Mouse (Mus musculus): ENCODE measurements around the gene Usp50. TPM values are rescaled to one million over a fixed set of nuclear protein-coding genes. Genes with fewer than 3 reads are reported as not detected.

The Usp50 gene
- polyA plus RNA-seq, 1 experiment from 2014 or later = 2.4 TPM

- no peaks in the 10 kb centered on the region for H3K4me1 ChIP-seq
- H3K9me3 ChIP-seq = no peaks in the 10 kb centered on the region
- H3K36me3 ChIP-seq (replicated peaks) = peaks cover 75% of the 10 kb centered on the region
- H3K27me3 ChIP-seq (ENCODE audit: poor library complexity, severe bottlenecking) = no peaks in the 10 kb centered on the region
- WGBS = 94% methylated on average over 4 of the region's 4 CpGs
- H3K4me3 ChIP-seq = no peak overlapping the region
- H3K27ac ChIP-seq = no peak overlapping the region
- DNase-seq (ENCODE audit: extremely low spot score, low spot score) = no peak
Observed at GRCm38 (mm10) chr2:126729207-126729606, 54.1 kb downstream of the Usp50 start.

GRCm38 (mm10) chr2:126712950-126713349 is 70.3 kb downstream of the Usp50 start:
- peaks cover 27% of the 10 kb centered on the region for H3K36me3 ChIP-seq (replicated peaks)
- H3K27ac ChIP-seq = no peak overlapping the region
- no peak for DNase-seq (ENCODE audit: extremely low spot score, low spot score)
- H3K27me3 ChIP-seq (ENCODE audit: poor library complexity, severe bottlenecking) = no peaks in the 10 kb centered on the region
- H3K4me1 ChIP-seq = peaks cover 8% of the 10 kb centered on the region
- no peaks in the 10 kb centered on the region for H3K9me3 ChIP-seq
- no peak overlapping the region for H3K4me3 ChIP-seq

GRCm38 (mm10) chr2:126712526-126712925 is 70.7 kb downstream of the Usp50 start:
- no peak for DNase-seq (ENCODE audit: extremely low spot score, low spot score)
- Histone ChIP-seq H3K4me1 (peaks cover 11% of the 10 kb centered on the region), H3K27ac (no peak overlapping the region), H3K36me3 (replicated peaks) (peaks cover 23% of the 10 kb centered on the region), H3K27me3 (ENCODE audit: poor library complexity, severe bottlenecking) (no peaks in the 10 kb centered on the region), H3K4me3 (no peak overlapping the region), H3K9me3 (no peaks in the 10 kb centered on the region)
- 94% methylated on average over 5 of the region's 5 CpGs for WGBS

DNA sequence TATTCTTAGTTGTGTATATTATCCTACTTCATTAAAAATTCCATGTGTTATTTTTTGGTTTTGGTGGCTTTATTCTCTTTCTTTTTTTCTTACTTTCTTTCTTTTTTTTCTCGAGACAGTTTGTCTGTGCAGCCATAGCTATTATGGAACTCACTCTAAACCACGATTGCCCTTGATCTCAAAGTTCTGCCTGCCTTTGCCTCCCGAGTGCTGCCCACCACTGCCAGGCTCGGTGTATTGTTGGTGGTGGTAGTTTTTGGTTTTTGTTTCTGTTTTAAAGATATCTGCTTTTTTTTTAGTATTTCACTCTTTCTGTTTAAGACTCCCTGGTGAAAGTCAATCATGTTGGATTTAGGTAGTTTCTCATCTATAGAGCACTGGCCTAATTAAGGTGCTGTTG is 74.9 kb downstream of the Usp50 start:
- H3K4me3 ChIP-seq = peak overlapping the region; percentile 85
- WGBS = 94% methylated on average over 4 of the region's 4 CpGs

DNA sequence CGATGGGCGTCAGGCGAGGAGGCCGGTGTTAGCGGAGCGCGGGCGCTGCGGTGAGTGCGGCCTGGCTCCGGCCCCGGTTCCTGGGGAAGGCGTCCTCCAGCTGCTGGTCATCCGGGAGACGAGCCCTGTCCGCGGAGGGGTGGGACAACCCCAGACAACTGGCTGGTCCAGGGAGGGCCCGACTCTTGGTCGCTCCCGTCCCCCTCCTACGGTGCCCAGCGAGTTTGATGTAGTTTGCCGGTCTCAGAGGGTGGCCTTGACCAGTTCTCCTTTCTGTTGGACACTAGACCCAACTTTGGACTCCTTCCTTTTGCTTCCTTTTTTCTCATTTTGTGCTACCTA is 75.9 kb downstream of the Usp50 start:
- peaks cover 17% of the 10 kb centered on the region for H3K4me1 ChIP-seq
- H3K27me3 ChIP-seq (ENCODE audit: poor library complexity, severe bottlenecking) = peaks cover 15% of the 10 kb centered on the region; the same call in 1 of the 2 replicates
- peak overlapping the region; percentile 90 for H3K27ac ChIP-seq
- DNase-seq (ENCODE audit: extremely low spot score, low spot score) = no peak
- H3K4me3 ChIP-seq = peak overlapping the region; percentile 85
- under 1% methylated on average over 23 of the region's 23 CpGs for WGBS
- H3K9me3 ChIP-seq = no peaks in the 10 kb centered on the region
- H3K36me3 ChIP-seq (replicated peaks) = 0 out of 2 replicates have a peak, but pooled peaks cover 4% of the 10 kb centered on the region

More for the DNA sequence above, 74.9 kb downstream of the Usp50 start:
- DNase-seq (ENCODE audit: extremely low spot score, low spot score) = no peak
- Histone ChIP-seq H3K9me3 (no peaks in the 10 kb centered on the region), H3K27me3 (ENCODE audit: poor library complexity, severe bottlenecking) (peaks cover 15% of the 10 kb centered on the region; the same call in 1 of the 2 replicates), H3K27ac (no peak overlapping the region), H3K36me3 (replicated peaks) (0 out of 2 replicates have a peak, but pooled peaks cover 8% of the 10 kb centered on the region), H3K4me1 (peaks cover 17% of the 10 kb centered on the region)

GRCm38 (mm10) chr2:126706759-126707437 is 76.4 kb downstream of the Usp50 start, which contains the start of gene Usp8:
TSS of gene Usp8 (plus strand) at chr2:126707328.
- Histone ChIP-seq H3K27me3 (ENCODE audit: poor library complexity, severe bottlenecking) (peaks cover 15% of the 10 kb centered on the region; the same call in 1 of the 2 replicates), H3K4me1 (peaks cover 17% of the 10 kb centered on the region), H3K27ac (peak within 1 kb of the TSS; percentile 90), H3K4me3 (peak within 1 kb of the TSS; percentile 85), H3K9me3 (no peaks in the 10 kb centered on the region), H3K36me3 (replicated peaks) (0 out of 2 replicates have a peak, but pooled peaks cover 4% of the 10 kb centered on the region)
- DNase-seq (ENCODE audit: extremely low spot score, low spot score) = peak; percentile 97
- WGBS = 3% methylated on average over 47 of the region's 47 CpGs

DNA sequence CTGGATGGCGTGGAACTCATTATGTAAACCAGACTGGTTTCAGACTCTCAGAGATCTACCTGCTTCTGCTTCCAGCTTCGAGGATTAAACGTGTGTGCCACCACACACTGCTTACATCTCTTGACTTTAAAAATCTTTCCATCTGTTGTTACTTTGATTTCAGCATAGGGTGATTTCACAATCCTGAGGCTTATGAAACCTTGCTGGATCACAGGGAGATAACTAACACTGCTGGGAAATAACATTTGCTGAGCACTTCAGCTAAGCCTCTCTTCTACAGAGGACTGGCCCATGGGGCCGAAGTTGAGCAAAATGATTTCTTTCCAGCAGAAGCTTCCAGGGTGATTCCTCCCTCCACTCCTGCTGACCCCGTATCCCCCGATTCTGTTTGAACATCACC is 88.0 kb downstream of the Usp50 start:
- no peak for DNase-seq (ENCODE audit: extremely low spot score, low spot score)
- 89% methylated on average over 6 of the region's 6 CpGs for WGBS
- H3K27ac ChIP-seq = no peak overlapping the region
- H3K4me3 ChIP-seq = no peak overlapping the region
- H3K27me3 ChIP-seq (ENCODE audit: poor library complexity, severe bottlenecking) = no peaks in the 10 kb centered on the region
- H3K9me3 ChIP-seq = no peaks in the 10 kb centered on the region
- H3K36me3 ChIP-seq (replicated peaks) = no peaks in the 10 kb centered on the region
- no peaks in the 10 kb centered on the region for H3K4me1 ChIP-seq

- Histone ChIP-seq H3K4me3 (no peak overlapping the region), H3K4me1 (no peaks in the 10 kb centered on the region), H3K36me3 (replicated peaks) (peaks cover 9% of the 10 kb centered on the region), H3K9me3 (no peaks in the 10 kb centered on the region), H3K27ac (no peak overlapping the region), H3K27me3 (ENCODE audit: poor library complexity, severe bottlenecking) (no peaks in the 10 kb centered on the region)
- no peak for DNase-seq (ENCODE audit: extremely low spot score, low spot score)
- 85% methylated on average over 3 of the region's 3 CpGs for WGBS
Observed at GRCm38 (mm10) chr2:126691290-126691689, 92.0 kb downstream of the Usp50 start.

DNA sequence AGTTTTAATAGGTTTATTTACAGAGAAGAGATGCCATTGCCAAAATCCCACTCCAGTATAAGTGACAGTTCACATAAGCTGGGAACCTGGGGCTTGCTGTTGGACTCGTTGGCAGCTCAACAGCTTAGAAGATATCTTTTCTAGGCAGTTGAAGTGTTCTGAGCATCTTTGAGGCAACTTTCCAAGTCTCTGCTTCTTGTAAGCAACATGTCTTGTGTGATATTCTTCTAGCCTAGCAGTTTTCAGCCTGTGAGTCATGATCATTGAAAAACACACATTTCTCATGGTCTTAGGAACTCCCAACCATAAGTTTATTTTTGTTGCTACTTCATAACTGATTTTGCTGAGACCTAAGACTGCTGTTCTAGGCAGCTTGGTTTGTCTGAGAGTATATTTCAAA is 100.3 kb downstream of the Usp50 start:
- Histone ChIP-seq H3K9me3 (peaks cover 13% of the 10 kb centered on the region; the same call in 1 of the 2 replicates), H3K27ac (no peak overlapping the region), H3K4me1 (no peaks in the 10 kb centered on the region), H3K4me3 (no peak overlapping the region), H3K36me3 (replicated peaks) (peaks cover 71% of the 10 kb centered on the region), H3K27me3 (ENCODE audit: poor library complexity, severe bottlenecking) (no peaks in the 10 kb centered on the region)
- DNase-seq (ENCODE audit: extremely low spot score, low spot score) = no peak
- 93% methylated on average over 1 of the region's 1 CpGs for WGBS

DNA sequence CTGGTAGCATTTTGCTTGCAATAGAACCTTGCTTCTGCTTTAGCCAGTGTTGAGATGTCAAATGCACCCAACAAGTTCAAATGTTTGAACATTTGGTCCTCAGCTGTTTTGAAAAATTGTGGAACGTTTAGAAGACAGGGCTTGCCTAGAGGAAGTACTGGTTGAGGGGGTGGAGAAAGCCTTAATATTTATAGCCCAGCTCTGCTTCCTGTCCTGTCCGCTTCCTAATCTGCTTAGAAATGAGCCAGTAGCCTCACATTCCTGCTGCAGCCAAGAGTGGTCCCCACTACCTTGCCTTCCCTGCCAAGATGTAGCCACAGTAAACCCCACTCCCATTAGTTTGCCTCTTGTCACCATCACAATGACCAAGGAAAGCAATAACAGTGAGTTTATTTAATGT is 100.9 kb downstream of the Usp50 start:
- Histone ChIP-seq H3K27ac (no peak overlapping the region), H3K4me3 (no peak overlapping the region), H3K36me3 (replicated peaks) (peaks cover 74% of the 10 kb centered on the region), H3K27me3 (ENCODE audit: poor library complexity, severe bottlenecking) (no peaks in the 10 kb centered on the region), H3K4me1 (no peaks in the 10 kb centered on the region), H3K9me3 (peaks cover 13% of the 10 kb centered on the region; the same call in 1 of the 2 replicates)
- 89% methylated on average over 2 of the region's 2 CpGs for WGBS
- DNase-seq (ENCODE audit: extremely low spot score, low spot score) = no peak

DNA sequence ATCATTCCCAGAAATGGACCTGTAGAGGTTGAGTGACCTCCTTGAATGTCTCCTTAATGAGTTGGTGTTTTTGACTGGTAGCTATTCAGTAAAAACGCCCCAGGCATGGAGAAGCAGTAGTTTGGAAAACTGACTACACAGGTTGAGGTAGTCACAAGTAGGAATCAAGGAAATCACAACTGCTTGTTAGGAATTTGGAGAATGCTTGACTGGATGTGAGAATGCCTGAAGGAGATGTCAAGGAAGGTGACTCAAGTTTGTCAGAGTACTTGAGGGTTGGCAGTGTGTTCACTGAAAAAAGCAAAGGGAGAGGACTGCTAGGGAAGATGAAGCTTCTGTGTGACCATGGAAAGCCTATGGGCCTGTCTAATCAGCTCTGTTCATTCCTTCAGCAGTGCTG is 105.9 kb downstream of the Usp50 start:
- no peak for DNase-seq (ENCODE audit: extremely low spot score, low spot score)
- Histone ChIP-seq H3K4me3 (peak overlapping the region; percentile 18; the same call in 1 of the 2 replicates), H3K27ac (no peak overlapping the region), H3K27me3 (ENCODE audit: poor library complexity, severe bottlenecking) (no peaks in the 10 kb centered on the region), H3K4me1 (peaks cover 28% of the 10 kb centered on the region), H3K36me3 (replicated peaks) (peaks cover 56% of the 10 kb centered on the region), H3K9me3 (peaks cover 10% of the 10 kb centered on the region; the same call in 1 of the 2 replicates)
- 88% methylated on average over 1 of the region's 1 CpGs for WGBS

- H3K9me3 ChIP-seq = peaks cover 10% of the 10 kb centered on the region; the same call in 1 of the 2 replicates
- DNase-seq (ENCODE audit: extremely low spot score, low spot score) = no peak
- H3K4me1 ChIP-seq = peaks cover 34% of the 10 kb centered on the region
- peak within 1 kb of the TSS; percentile 87 for H3K4me3 ChIP-seq
- 27% methylated on average over 12 of the region's 12 CpGs for WGBS
- no peaks in the 10 kb centered on the region for H3K27me3 ChIP-seq (ENCODE audit: poor library complexity, severe bottlenecking)
- peak within 1 kb of the TSS; percentile 100 for H3K27ac ChIP-seq
- peaks cover 47% of the 10 kb centered on the region for H3K36me3 ChIP-seq (replicated peaks)
Observed at GRCm38 (mm10) chr2:126676122-126676515, 107.2 kb downstream of the Usp50 start, which contains the start of gene Gabpb1. TSS of gene Gabpb1 (minus strand) at chr2:126676337.

All from forebrain, embryonic 10.5 days (tissue).